Mouse (Mus musculus) small intestine, adult 10 weeks (tissue): ENCODE data around the gene Stk35. TPM values are rescaled to one million over a fixed set of nuclear protein-coding genes. Genes with fewer than 3 reads are reported as not detected.

Experiments
- polyA plus RNA-seq: library from polyadenylated mRNA; stranded (reverse); fragments of 350-450 nt; fragmentation: Illumina TruSeq; extraction: RNeasy Lipid Tissue Mini Kit (QIAGEN cat#74804); gene quantifications from one replicate; pipeline ENCODE4 v1.2.3, GENCODE M21; 2014; ENCODE audit warnings: low replicate concordance

Stk35 gene
- polyA plus RNA-seq, result 8.2 TPM

GRCm38 (mm10) chr2:129800271-129800903, at the start of gene Stk35:
Gene Stk35, plus strand, starts transcription at chr2:129800517.

Other genes with a start within 250 kb of the Stk35 start
- gene Sirpa, start 207.7 kb upstream of the Stk35 start, polyA plus RNA-seq, result 7.9 TPM
- gene Pdyn, start 100.7 kb upstream of the Stk35 start, polyA plus RNA-seq, result not detected
- gene Tgm3, start 211.8 kb downstream of the Stk35 start, polyA plus RNA-seq, result not detected